Mouse (Mus musculus) induced T-regulatory cell, adult 2 months (primary cell): Measurements from ENCODE around the gene Dnajc2.
"Not testable (repeated sequence)": the region's sequence is repeated elsewhere in the genome, so short reads cannot be mapped to it uniquely, and the experiment has no call there.

ENCODE experiments used
- DNase-seq: peaks from one replicate; pipeline ENCODE4 v3.0.0-alpha.2; 2012; ENCODE audit warnings: low read depth

Gene Dnajc2

GRCm38 (mm10) chr5:21743606-21744005 is 41.4 kb downstream of the Dnajc2 start:
- no peak for DNase-seq

DNA sequence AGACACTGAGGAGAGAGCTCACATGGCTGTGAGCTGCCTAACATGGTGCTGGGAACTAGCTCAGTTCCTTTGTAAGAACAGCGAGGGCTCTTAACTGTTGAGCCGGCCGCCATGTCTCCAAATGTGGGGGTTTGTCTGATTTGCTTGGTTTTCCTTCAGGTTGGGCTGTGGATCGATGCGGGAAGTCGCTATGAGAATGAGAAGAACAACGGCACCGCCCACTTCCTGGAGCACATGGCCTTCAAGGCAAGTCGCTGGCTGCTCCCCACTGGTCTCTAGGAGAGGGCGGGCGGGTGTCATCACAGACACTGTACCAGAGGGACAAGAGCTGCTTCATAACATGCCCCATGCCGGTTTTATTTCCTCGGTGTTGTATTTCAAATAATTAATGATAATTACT is 45.2 kb downstream of the Dnajc2 start:
- no peak for DNase-seq

- DNase-seq, result no peak
These were observed 45.9 kb downstream of the Dnajc2 start for GRCm38 (mm10) chr5:21739120-21739519.

DNA sequence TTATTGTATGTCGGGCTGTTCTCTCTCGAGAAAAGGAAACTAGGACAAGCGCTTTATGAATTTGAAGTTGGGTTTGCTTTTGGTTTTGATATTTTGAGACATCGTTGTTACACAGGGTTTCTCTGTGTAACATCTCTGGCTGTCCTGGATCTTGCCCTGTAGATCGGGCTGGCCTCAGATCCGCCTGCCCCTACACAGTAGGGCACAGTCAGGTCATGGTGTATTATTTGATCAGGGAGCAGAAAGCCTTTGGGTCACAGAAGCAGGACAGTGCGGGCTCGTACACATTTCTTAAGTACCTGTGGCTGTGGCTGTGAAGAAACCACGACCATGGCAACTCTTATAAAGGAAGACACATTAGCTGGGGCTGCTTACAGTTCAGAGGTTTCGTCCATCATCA is 47.4 kb downstream of the Dnajc2 start:
- DNase-seq, result no peak

DNA sequence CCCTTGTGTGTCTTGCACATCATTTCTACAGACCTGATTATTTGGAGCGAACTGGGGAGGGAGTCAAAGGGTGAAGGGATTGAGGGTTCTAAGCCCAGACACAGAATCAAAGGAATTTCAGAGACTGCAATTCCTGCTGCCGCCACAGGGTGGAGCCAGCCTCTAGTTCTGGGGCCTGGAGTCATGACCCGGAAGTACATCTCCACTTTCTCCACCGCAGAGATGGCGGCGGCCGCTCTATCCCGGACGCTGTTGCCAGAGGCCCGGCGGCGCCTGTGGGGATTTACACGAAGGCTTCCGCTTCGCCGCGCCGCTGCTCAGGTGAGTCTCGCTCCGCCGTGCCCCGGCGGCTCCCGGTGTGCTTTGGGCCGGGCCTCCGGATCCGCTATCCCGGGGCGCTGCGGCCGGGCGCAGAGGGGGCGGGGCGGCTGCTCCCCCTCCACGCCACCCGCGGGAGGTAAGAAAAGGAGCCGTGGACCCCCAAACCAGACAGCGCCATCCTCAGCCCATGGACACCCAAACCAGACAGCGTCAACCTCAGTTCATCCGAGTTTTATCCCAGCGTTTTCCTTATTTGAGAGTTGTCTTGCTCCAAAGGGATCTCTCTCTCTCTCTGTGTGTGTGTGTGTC is 48.0 kb downstream of the Dnajc2 start, which contains the start of gene Pmpcb:
Pmpcb (plus strand) TSS at position 186 of the 630 bp plus-strand sequence.
- peak; percentile 95 for DNase-seq

DNA sequence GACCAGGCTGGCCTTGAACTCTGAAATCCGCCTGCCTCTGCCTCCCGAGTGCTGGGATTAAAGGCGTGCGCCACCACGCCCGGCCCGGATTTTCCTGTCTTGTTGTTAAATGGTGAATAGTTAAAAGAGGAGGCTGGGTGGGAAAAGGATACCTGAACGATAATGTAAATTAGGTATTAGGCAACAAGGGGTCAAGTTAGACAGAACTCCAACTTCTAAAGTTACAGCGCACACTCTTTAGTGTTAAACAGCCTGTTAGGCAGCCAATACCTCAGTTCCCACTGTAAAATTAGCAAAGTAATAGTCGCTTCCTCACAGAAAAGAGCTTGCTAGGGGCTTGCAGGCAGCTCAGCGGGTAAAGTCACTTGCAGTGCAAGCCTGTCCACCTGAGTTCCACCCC is 49.0 kb downstream of the Dnajc2 start:
- peak; percentile 16 for DNase-seq

- peak; percentile 88 for DNase-seq
These were observed 49.5 kb downstream of the Dnajc2 start for GRCm38 (mm10) chr5:21735584-21735983.

- no peak for DNase-seq
These were observed 50.0 kb downstream of the Dnajc2 start for GRCm38 (mm10) chr5:21735100-21735499.

DNA sequence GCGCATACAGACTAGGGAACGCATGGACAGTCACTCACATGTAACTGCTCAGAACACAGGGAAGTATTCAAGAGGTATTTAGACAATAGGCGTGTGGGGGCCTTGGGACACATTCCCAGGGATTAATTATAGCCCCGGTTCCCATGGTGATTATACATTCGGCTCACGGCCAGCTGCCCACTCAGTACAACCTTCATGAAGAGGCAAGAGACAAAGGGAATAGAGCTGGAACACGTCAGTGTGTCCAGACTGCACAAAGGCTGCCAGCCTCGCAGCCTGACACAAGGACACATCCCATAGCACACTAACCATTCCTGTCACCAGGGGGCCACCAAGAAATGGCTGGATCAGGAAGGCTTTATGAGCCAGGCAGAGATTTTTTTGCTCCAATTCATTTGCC is 52.1 kb downstream of the Dnajc2 start:
- no peak for DNase-seq

DNA sequence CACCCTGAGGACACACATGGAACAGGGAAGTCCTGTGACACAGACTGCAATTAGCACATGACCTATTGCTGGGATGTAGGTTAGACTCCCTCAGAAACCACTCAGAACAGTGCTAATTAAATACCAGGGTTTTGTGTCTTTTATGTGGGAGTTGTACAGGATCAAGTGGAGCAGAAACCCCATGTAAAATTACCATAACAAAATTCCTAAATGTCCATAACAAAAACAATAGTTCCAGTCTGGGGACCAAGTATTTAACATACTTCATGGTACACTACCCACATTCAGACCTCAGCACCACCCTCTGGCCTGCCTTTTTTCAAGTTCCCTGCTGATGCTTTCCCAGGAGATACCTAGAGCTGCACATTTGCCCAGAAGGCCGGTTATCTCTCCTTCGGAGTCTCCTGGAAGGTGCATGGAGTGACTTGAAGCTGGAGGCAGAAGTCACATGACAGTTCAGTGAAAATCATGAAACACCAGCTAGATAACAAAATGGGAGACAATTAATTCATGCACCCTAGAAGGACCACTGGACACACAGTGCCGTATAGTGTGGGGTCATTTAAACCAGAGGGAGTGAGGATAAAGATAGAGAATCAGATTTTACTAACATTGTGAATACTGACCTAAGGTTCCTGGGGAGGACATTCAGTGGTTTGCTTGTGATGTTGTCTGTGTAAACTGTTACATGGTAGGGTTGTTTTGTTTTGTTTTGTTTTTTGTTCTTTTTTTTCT is 52.7 kb downstream of the Dnajc2 start:
- DNase-seq, result no peak

DNA sequence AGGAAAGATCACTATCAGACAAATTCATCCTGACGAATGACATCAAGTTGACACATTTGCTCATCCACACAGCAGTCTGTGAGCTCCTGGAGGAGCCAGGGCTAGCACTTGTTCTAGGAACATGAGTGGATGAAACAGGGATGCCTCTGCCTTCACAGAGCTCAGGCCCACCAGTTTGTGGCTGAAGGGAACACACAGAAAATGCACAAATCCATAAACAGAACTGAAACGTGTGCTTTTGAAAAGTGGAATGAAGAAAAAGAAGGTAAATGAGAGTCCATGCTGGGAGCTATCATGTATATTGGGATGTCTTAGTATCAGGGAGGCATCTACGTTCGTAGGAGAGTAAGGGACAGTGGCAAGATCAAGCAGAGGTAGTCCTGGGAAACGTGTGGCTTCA is 55.9 kb downstream of the Dnajc2 start:
- DNase-seq, result no peak

DNA sequence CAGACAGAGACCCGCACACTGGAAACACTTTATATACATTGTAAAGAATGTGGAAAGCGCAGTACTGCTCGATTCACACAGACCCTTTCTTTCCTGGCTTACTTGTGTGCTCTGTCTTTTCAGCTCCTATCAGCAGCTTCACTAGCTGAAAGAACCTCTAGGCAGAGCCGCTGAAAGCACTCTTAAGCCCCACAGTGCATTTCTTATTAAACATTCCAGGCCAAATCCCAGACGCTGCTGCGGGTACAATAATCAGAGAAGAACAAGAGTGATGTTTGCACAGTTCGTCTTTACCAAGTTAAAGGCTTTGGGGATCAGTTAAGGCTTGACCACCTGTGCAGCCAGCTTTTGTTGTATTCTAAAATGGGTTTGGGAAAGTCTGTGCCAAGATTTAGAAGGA is 60.2 kb downstream of the Dnajc2 start:
- DNase-seq, result no peak

DNA sequence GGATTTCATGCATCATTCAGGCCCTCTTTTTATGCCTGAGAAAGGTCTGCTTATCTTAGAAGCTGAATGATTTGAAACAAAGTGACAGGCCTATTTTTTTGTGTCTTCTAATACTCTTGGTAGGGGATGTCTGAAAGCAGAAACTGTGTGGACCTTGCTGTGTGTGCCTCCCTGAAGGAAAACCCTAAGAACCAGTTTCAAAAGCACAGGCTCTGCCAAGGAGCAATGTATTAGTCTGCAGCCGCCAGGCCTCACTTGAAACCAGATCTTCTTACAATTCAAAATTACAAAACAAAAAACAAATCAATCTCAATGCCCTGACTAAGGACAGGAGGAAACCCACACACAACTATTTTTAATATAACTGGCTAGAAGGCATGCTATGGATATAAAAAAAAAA is 60.6 kb downstream of the Dnajc2 start:
- DNase-seq, result no peak

GRCm38 (mm10) chr5:21719209-21719608 is 65.8 kb downstream of the Dnajc2 start:
- no peak for DNase-seq

DNA sequence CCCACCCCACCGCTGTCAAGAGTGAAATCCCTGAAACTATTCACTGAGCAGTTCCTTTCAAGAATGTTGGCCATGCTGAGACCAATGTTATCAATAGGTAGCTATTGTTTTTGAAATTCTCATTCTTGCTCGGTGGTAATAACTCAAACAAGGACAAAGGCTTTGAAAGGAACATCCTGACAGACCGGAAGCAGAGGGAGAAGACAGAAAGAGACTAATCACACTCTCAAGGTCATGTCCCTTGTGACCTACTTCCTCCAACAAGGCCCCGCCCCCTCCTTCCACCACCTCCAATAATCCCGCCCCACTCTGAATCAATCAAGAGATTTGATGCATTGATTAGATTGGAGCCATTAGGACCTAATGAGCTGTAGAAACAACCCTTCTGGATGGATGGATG is 66.5 kb downstream of the Dnajc2 start:
- DNase-seq, result no peak

DNA sequence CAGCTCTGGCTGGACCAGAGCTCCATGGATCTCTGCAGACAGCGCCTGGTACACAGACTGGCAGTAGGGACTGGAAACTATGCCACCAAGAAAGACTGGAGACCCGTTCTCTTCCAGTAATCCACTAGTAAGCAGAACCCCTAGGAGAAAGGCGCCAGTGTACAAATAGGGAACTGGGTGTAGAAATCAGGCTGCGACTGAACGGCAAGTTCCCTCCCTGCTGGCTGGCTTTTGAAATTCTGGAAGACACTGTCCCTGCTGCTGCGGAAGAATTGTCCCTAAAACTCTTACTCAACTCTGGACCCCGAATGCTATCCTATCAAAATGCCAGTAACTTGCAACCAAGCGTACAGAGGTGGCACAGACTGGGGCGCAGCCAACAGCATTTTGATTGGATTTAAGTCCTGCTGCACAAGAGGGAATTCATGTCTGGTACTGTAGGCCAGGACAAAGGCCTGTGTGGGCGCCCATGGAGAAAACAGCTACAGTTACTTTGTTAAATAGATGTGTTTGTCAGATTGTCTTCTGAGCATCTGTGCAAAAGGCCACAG is 67.8 kb downstream of the Dnajc2 start:
- no peak for DNase-seq

GRCm38 (mm10) chr5:21714447-21714846 is 70.6 kb downstream of the Dnajc2 start:
- no peak for DNase-seq

DNA sequence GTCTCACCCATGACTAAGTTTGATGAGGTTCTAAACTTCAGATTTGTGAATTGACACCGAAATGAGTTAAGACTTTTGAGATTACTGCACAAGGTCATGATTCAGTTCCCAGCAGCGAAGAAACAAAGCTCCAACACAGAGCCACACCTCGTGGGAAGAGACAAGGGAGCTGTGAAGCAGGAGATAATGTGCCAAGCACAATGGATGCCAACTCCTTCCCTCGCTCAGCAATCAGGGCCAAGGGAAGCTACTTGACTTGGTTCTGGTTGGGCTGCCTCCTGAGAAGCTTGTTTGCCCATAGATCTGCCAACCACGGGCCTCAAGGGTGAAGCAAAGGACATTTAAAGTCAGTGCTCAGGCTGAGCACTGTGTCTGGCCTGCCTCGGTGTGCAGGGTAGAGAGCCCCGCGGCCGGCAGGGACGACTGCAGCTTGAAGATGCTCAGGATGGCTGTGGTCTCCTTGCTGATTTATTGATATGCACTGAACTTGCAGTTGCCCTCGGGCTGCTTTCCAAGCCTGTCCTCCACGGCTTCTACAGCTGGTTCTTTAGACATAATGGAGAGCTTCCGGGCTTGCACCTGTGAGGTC is 72.8 kb downstream of the Dnajc2 start:
- DNase-seq, result no peak

- DNase-seq, result not testable (repeated sequence)
These were observed 77.0 kb downstream of the Dnajc2 start for GRCm38 (mm10) chr5:21708011-21708410.
